Mouse (Mus musculus) limb, embryonic 13.5 days (tissue): Measurements from ENCODE around the gene Bcl2. TPM values are rescaled to one million over a fixed set of nuclear protein-coding genes. Genes with fewer than 3 reads are reported as not detected.

Source experiments
- ATAC-seq: fragments of 200-750 bp; cut with Nextera tagmentation; 2 replicates; pipeline ENCODE4 v1.8.0; 2017; ENCODE audit warnings: low read depth, moderate number of reproducible peaks, moderate TSS enrichment; ENCODE audit not compliant: low FRiP score
- H3K27ac ChIP-seq: fragments of 300-500 bp; sonication (generic); 2 replicates; pipeline ENCODE4 v1.5.1; 2015; ENCODE audit warnings: inconsistent platforms, mild to moderate bottlenecking, moderate library complexity
- H3K27me3 ChIP-seq: fragments of 300-500 bp; sonication (generic); 2 replicates; pipeline ENCODE4 v1.6.1; 2015; ENCODE audit warnings: mild to moderate bottlenecking, inconsistent platforms
- H3K36me3 ChIP-seq: fragments of 300-500 bp; sonication (generic); 2 replicates; pipeline ENCODE4 v1.6.1; 2015; ENCODE audit warnings: inconsistent platforms, mild to moderate bottlenecking, moderate library complexity
- H3K4me1 ChIP-seq: fragments of 300-500 bp; sonication (generic); 2 replicates; pipeline ENCODE4 v1.6.1; 2015; ENCODE audit warnings: inconsistent platforms
- H3K4me2 ChIP-seq: fragments of 300-500 bp; sonication (generic); replicated peaks from 2 replicates; pipeline ENCODE4 v1.6.1; 2015; ENCODE audit warnings: inconsistent platforms, mild to moderate bottlenecking, moderate library complexity
- H3K4me3 ChIP-seq: fragments of 300-500 bp; sonication (generic); 2 replicates; pipeline ENCODE4 v1.5.1; 2015; ENCODE audit warnings: moderate library complexity, mild to moderate bottlenecking, inconsistent platforms
- H3K9ac ChIP-seq: fragments of 300-500 bp; sonication (generic); 2 replicates; pipeline ENCODE4 v1.6.1; 2015; ENCODE audit warnings: mild to moderate bottlenecking, inconsistent platforms
- H3K9me3 ChIP-seq: fragments of 300-500 bp; sonication (generic); 2 replicates; pipeline ENCODE4 v1.6.1; 2016; ENCODE audit warnings: inconsistent platforms
- WGBS: fragments of 180-500 bp; shearing (Covaris S2); methylation state at CpG from one replicate; pipeline ENCODE4 v1.1.7; 2015; 5-methylcytosine and 5-hydroxymethylcytosine counted together
- polyA plus RNA-seq: library from polyadenylated mRNA; unstranded; fragments of >200 nt; fragmentation: Nextera tagmentation; extraction: Ambion mirVana; gene quantifications from 2 replicates; pipeline ENCODE4 v1.2.1, GENCODE M21; 2015

Bcl2 gene
- polyA plus RNA-seq, 1 experiment from 2014 or later: 33.3 TPM

DNA sequence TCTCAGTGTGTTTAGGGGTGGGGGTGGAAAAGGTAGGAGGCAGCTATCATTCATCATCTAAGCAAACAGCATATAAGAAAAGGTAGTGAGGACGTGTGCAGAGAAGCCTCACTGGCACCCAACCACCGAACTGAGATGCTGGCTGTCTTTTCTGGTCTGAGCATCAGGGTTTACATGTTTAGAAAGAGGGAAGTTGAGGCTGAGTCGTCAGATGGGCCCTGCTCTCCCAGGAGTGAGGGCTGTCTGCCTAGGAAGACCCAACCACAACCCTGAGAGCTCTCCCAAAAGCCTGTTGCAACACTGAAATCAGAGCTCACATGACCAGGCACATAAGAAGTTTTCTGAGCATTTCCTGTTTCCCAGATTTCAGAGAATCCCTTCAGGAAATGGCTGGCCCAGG lies 145.2 kb downstream of the Bcl2 start:
- ATAC-seq: no peak
- no peak overlapping the region for H3K4me2 ChIP-seq
- WGBS: 74% methylated on average over 3 of the region's 3 CpGs

GRCm38 (mm10) chr1:106567506-106567905 lies 146.6 kb downstream of the Bcl2 start:
- no peak overlapping the region for H3K9ac ChIP-seq
- H3K9me3 ChIP-seq: no peaks in the 10 kb centered on the region
- no peaks in the 10 kb centered on the region for H3K27me3 ChIP-seq
- no peak for ATAC-seq
- H3K36me3 ChIP-seq: no peaks in the 10 kb centered on the region
- peaks cover 39% of the 10 kb centered on the region for H3K4me1 ChIP-seq
- WGBS: 70% methylated on average over 5 of the region's 5 CpGs
- peak overlapping the region; percentile 10; the same call in 1 of the 2 replicates for H3K27ac ChIP-seq
- no peak overlapping the region for H3K4me2 ChIP-seq
- H3K4me3 ChIP-seq: no peak overlapping the region

More for the DNA sequence above, 145.2 kb downstream of the Bcl2 start:
- H3K9ac ChIP-seq: no peak overlapping the region
- H3K36me3 ChIP-seq: no peaks in the 10 kb centered on the region
- no peaks in the 10 kb centered on the region for H3K9me3 ChIP-seq
- H3K27me3 ChIP-seq: no peaks in the 10 kb centered on the region
- H3K4me1 ChIP-seq: peaks cover 44% of the 10 kb centered on the region
- no peak overlapping the region; the same call in 1 of the 2 replicates for H3K27ac ChIP-seq
- H3K4me3 ChIP-seq: no peak overlapping the region

GRCm38 (mm10) chr1:106566120-106567086 lies 147.7 kb downstream of the Bcl2 start:
- Histone ChIP-seq H3K27ac (no peak overlapping the region), H3K27me3 (no peaks in the 10 kb centered on the region)
- WGBS: 72% methylated on average over 6 of the region's 6 CpGs

GRCm38 (mm10) chr1:106565238-106565637 lies 148.8 kb downstream of the Bcl2 start:
- no peaks in the 10 kb centered on the region for H3K36me3 ChIP-seq
- H3K4me2 ChIP-seq: no peak overlapping the region
- H3K27me3 ChIP-seq: no peaks in the 10 kb centered on the region
- ATAC-seq: no peak
- peaks cover 35% of the 10 kb centered on the region for H3K4me1 ChIP-seq
- H3K4me3 ChIP-seq: no peak overlapping the region
- WGBS: 77% methylated on average over 4 of the region's 4 CpGs
- H3K27ac ChIP-seq: no peak overlapping the region
- H3K9me3 ChIP-seq: no peaks in the 10 kb centered on the region
- H3K9ac ChIP-seq: no peak overlapping the region

More at GRCm38 (mm10) chr1:106566120-106567086, 147.7 kb downstream of the Bcl2 start:
- no peaks in the 10 kb centered on the region for H3K9me3 ChIP-seq
- peaks cover 32% of the 10 kb centered on the region for H3K4me1 ChIP-seq
- ATAC-seq: no peak
- H3K9ac ChIP-seq: no peak overlapping the region
- no peak overlapping the region for H3K4me3 ChIP-seq
- no peak overlapping the region for H3K4me2 ChIP-seq
- H3K36me3 ChIP-seq: no peaks in the 10 kb centered on the region

GRCm38 (mm10) chr1:106564436-106564835 lies 149.6 kb downstream of the Bcl2 start:
- no peaks in the 10 kb centered on the region for H3K27me3 ChIP-seq
- ATAC-seq: no peak
- no peak overlapping the region for H3K27ac ChIP-seq

GRCm38 (mm10) chr1:106562751-106563150 lies 151.3 kb downstream of the Bcl2 start:
- no peak overlapping the region for H3K27ac ChIP-seq
- H3K4me1 ChIP-seq: peaks cover 27% of the 10 kb centered on the region
- no peak overlapping the region for H3K4me3 ChIP-seq
- no peaks in the 10 kb centered on the region for H3K36me3 ChIP-seq
- no peak overlapping the region for H3K9ac ChIP-seq
- 88% methylated on average over 3 of the region's 3 CpGs for WGBS
- no peak for ATAC-seq
- H3K27me3 ChIP-seq: no peaks in the 10 kb centered on the region
- H3K9me3 ChIP-seq: no peaks in the 10 kb centered on the region
- H3K4me2 ChIP-seq: no peak overlapping the region

More at GRCm38 (mm10) chr1:106564436-106564835, 149.6 kb downstream of the Bcl2 start:
- Histone ChIP-seq H3K4me3 (no peak overlapping the region), H3K9me3 (no peaks in the 10 kb centered on the region), H3K4me1 (peaks cover 28% of the 10 kb centered on the region), H3K4me2 (no peak overlapping the region), H3K36me3 (no peaks in the 10 kb centered on the region), H3K9ac (no peak overlapping the region)
- WGBS: 78% methylated on average over 1 of the region's 1 CpGs

DNA sequence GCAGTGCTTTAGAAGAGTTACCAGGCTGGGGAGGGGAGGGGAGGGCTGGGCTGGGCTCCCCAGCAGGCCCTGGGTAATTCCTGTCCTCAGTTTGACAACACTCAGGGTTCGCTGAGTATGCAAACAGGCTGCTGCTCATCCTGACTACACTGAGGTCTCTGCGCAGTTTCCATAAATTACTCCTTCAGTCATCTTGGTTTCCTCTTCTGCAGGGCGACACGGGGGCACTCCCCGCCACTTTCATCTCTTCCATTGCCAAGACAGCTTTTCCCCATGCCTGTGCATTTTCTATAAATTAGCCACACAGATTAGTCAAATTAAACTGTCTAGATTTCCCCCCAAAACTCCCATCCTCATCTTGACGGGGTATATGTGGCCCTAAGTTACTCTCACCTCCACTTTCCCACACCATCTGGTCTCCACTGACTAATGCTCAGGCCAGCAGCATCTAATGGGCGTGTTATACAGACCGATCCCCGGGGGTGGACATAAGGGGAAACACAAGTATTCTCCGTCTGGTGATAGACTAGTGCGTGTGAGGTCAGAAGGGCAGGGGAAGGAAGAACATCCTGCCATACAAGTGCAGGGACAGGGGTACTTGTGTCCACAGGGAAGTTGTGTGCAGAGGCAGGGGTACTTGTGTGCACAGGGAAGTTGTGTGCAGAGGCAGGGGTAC lies 152.9 kb downstream of the Bcl2 start:
- no peak overlapping the region for H3K4me3 ChIP-seq
- no peaks in the 10 kb centered on the region for H3K9me3 ChIP-seq
- no peak; the same call in 1 of the 2 replicates for ATAC-seq
- H3K4me1 ChIP-seq: peaks cover 26% of the 10 kb centered on the region
- no peaks in the 10 kb centered on the region for H3K36me3 ChIP-seq
- no peak overlapping the region for H3K4me2 ChIP-seq
- no peak overlapping the region for H3K9ac ChIP-seq
- no peaks in the 10 kb centered on the region for H3K27me3 ChIP-seq
- no peak overlapping the region for H3K27ac ChIP-seq
- 64% methylated on average over 11 of the region's 11 CpGs for WGBS

DNA sequence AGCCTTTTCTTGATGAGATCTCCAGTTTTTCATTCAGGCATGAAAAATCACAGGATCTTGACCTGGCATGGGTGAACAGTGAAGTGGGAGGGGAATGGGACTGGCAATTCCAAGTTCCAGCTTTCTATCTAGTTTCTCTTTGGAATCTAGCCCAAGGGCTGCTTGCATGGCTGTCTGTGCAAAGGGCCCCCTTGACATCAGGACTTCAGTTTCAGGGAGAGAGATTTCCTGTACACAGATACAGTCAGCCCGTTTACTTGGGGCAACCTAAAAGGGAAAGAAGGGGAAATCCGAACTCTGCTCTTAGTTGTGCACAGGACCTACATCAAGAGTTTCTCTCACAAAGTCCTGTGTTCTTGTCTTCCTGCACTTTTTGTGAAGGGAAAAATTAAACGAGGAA lies 154.0 kb downstream of the Bcl2 start:
- no peaks in the 10 kb centered on the region for H3K9me3 ChIP-seq
- no peak for ATAC-seq
- no peak overlapping the region for H3K27ac ChIP-seq
- H3K4me2 ChIP-seq: no peak overlapping the region
- H3K9ac ChIP-seq: no peak overlapping the region
- no peaks in the 10 kb centered on the region for H3K36me3 ChIP-seq
- peaks cover 29% of the 10 kb centered on the region for H3K4me1 ChIP-seq
- H3K27me3 ChIP-seq: no peaks in the 10 kb centered on the region
- no peak overlapping the region for H3K4me3 ChIP-seq
- WGBS: 80% methylated on average over 3 of the region's 3 CpGs

- H3K9ac ChIP-seq: no peak overlapping the region
- WGBS: 78% methylated on average over 2 of the region's 2 CpGs
Measured at GRCm38 (mm10) chr1:106559116-106559605, 154.9 kb downstream of the Bcl2 start.

GRCm38 (mm10) chr1:106555498-106556168 lies 158.4 kb downstream of the Bcl2 start:
- H3K9ac ChIP-seq: no peak overlapping the region

More at GRCm38 (mm10) chr1:106559116-106559605, 154.9 kb downstream of the Bcl2 start:
- Histone ChIP-seq H3K9me3 (no peaks in the 10 kb centered on the region), H3K36me3 (no peaks in the 10 kb centered on the region), H3K27ac (no peak overlapping the region), H3K4me2 (no peak overlapping the region), H3K4me1 (peaks cover 36% of the 10 kb centered on the region), H3K4me3 (no peak overlapping the region), H3K27me3 (no peaks in the 10 kb centered on the region)
- ATAC-seq: no peak

DNA sequence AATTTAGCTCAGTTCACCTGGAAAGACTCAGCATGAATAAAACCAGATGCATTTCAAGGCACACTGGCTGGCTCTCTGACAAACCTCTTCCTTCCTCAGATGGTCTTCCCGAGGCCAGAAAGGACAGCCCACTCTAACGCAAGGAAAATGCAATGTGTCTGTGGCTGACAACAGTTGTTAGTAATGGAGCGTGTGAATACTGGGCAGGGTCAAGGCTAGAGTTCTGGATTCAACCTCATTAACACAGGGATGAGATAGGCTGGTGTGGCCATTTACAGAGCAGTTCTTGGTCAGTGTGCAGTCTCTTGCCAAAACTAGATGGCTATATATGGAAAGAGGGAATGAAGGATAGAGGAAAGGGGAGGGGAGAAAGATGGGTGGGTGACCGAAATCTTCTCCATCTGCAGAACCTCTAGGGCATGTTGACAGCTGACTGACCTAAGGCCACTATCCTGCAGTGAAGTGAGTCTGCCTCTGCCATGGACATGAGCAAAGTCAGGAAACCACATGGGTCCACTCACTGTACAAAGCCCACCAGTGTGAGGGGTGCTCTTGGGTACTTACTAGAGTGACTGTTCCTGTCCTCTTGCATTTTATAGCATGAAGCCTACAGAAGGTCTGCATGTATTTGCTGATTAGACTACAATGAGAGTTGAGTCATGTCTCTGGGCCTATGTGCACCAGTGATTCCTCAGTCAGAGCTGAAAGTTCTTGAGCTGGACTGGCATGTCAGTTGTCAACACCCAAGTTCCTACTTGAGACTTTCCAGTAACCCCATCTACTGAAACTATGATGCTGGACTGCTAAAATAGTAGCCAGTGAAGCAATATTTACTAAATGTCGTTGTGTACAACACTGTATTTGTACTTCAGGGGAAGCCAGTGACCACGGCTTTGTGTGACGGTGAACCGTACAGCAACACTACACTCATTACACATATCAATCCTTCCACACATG lies 159.9 kb downstream of the Bcl2 start:
- WGBS: 73% methylated on average over 8 of the region's 8 CpGs
- Histone ChIP-seq H3K4me3 (no peak overlapping the region), H3K4me1 (peaks cover 68% of the 10 kb centered on the region), H3K36me3 (no peaks in the 10 kb centered on the region), H3K9ac (no peak overlapping the region), H3K27me3 (no peaks in the 10 kb centered on the region), H3K27ac (no peak overlapping the region; the same call in 1 of the 2 replicates), H3K4me2 (no peak overlapping the region), H3K9me3 (no peaks in the 10 kb centered on the region)
- peak; percentile 29; the same call in 1 of the 2 replicates for ATAC-seq

More at GRCm38 (mm10) chr1:106555498-106556168, 158.4 kb downstream of the Bcl2 start:
- H3K36me3 ChIP-seq: no peaks in the 10 kb centered on the region
- 65% methylated on average over 9 of the region's 9 CpGs for WGBS
- no peak overlapping the region; the same call in 1 of the 2 replicates for H3K27ac ChIP-seq
- no peaks in the 10 kb centered on the region for H3K27me3 ChIP-seq
- H3K4me3 ChIP-seq: no peak overlapping the region
- H3K9me3 ChIP-seq: no peaks in the 10 kb centered on the region
- H3K4me2 ChIP-seq: no peak overlapping the region
- H3K4me1 ChIP-seq: peaks cover 56% of the 10 kb centered on the region
- ATAC-seq: no peak
